Comparison of ENCODE assay signal across 7 mouse cellular contexts in genomic region chr2:91932160-91932711, GRCm38 (mm10). TPM values are rescaled to one million over a fixed set of nuclear protein-coding genes. Genes with fewer than 3 reads are reported as not detected.
A peak's percentile ranks its signal among the peaks of the same experiment; 100 is the strongest.
DNase-seq lines count a peak whose midpoint lies in the region; ATAC-seq and TF ChIP-seq lines count a peak whose summit lies in the region.

Gene Mdk (minus strand): TSS chr2:91932297.

- H3K9me3 ChIP-seq in forebrain, embryonic 10.5 days: no peaks in the 10 kb centered on the region
- no peaks in the 10 kb centered on the region for H3K9me3 ChIP-seq in midbrain, embryonic 12.5 days

- H3K27me3 ChIP-seq in forebrain, embryonic 10.5 days (ENCODE audit: poor library complexity, severe bottlenecking): peaks cover 11% of the 10 kb centered on the region; the same call in 1 of the 2 replicates
- peaks cover 4% of the 10 kb centered on the region; the same call in 1 of the 2 replicates for H3K27me3 ChIP-seq in midbrain, embryonic 12.5 days

- peak; percentile 12 for ATAC-seq in midbrain, embryonic 12.5 days (ENCODE audit: low FRiP score, low read depth)

- H3K4me1 ChIP-seq in forebrain, embryonic 10.5 days: peaks cover 89% of the 10 kb centered on the region
- peaks cover 44% of the 10 kb centered on the region for H3K4me1 ChIP-seq in midbrain, embryonic 12.5 days

- peak within 1 kb of the TSS; percentile 94 for H3K9ac ChIP-seq in midbrain, embryonic 12.5 days (replicated peaks)

- H3K4me2 ChIP-seq in midbrain, embryonic 12.5 days (replicated peaks): peak within 1 kb of the TSS; percentile 75

- TF ChIP-seq CTCF in left cerebral cortex, adult 2 months (IDR thresholded peaks at IDR 0.05): no peak

- peak within 1 kb of the TSS; percentile 75 for H3K27ac ChIP-seq in left cerebral cortex, adult 2 months
- peak within 1 kb of the TSS; percentile 100 for H3K27ac ChIP-seq in forebrain, embryonic 10.5 days
- H3K27ac ChIP-seq in midbrain, embryonic 12.5 days (replicated peaks): peak within 1 kb of the TSS; percentile 94

- intact Hi-C loops in left cerebral cortex, adult 2 months (cut with DNase I): loop anchor here (5.0 kb wide), 1 partner anchor 450 kb away; the partner anchor contains the start of gene 1700029I15Rik

- H3K4me3 ChIP-seq in left cerebral cortex, adult 2 months: peak within 1 kb of the TSS; percentile 28
- H3K4me3 ChIP-seq in forebrain, embryonic 10.5 days: peak within 1 kb of the TSS; percentile 83
- peak within 1 kb of the TSS; percentile 76 for H3K4me3 ChIP-seq in midbrain, embryonic 12.5 days

- no peak for DNase-seq in left cerebral cortex, adult 2 months (ENCODE audit: extremely low spot score in 1 of 2, low spot score in 2 of 2)
- no peak for DNase-seq in left cerebral cortex, adult 11 months (ENCODE audit: low spot score)
- DNase-seq in cerebellum, adult 8-10 months: peak; percentile 29
- peak; percentile 84 for DNase-seq in forebrain, embryonic 10.5 days (ENCODE audit: extremely low spot score, low spot score)
- DNase-seq in layer of hippocampus, postnatal 10 days (ENCODE audit: low spot score in 2 of 2): no peak
- DNase-seq in spleen, postnatal 14 days (ENCODE audit: low spot score in 2 of 2): no peak

- under 1% methylated on average over 16 of the region's 16 CpGs for WGBS in forebrain, embryonic 10.5 days
- WGBS in midbrain, embryonic 12.5 days: 2% methylated on average over 15 of the region's 16 CpGs

- peaks cover 69% of the 10 kb centered on the region for H3K36me3 ChIP-seq in forebrain, embryonic 10.5 days (replicated peaks)
- peaks cover 27% of the 10 kb centered on the region for H3K36me3 ChIP-seq in midbrain, embryonic 12.5 days

RNA-seq across cellular contexts. Expression of gene Mdk, which starts in this region (rescaled TPM):
- 10 to 100 TPM; 16.5 to 21.5 TPM for total RNA-seq in left cerebral cortex, adult 2 months (2021)
- polyA plus RNA-seq in forebrain, embryonic 10.5 days (2016; fragmentation: Nextera tagmentation; extraction: Ambion mirVana): 1,773 and 1,865 TPM in 2 replicates
- total RNA-seq in layer of hippocampus, postnatal 10 days (2021): 10 to 100 TPM; 44.3 to 49.4 TPM
- polyA plus RNA-seq in midbrain, embryonic 12.5 days (2016; fragmentation: Nextera tagmentation; extraction: Ambion mirVana): 672 and 763 TPM in 2 replicates

Comparison
In these comparisons a context has a peak if more than half of its experiments do, and no peak if none do; other contexts are left out.
1. DNase-seq: peak in cerebellum, adult 8-10 months (single experiment) and forebrain, embryonic 10.5 days (single experiment); none in left cerebral cortex, adult 2 months (0 of 2), left cerebral cortex, adult 11 months (single experiment), layer of hippocampus, postnatal 10 days (0 of 2) and spleen, postnatal 14 days (0 of 2).
2. H3K4me3 ChIP-seq: peak in every context shown above with its lines; median percentile 83 in forebrain, embryonic 10.5 days; 76 in midbrain, embryonic 12.5 days; 28 in left cerebral cortex, adult 2 months.
3. Peak in every context shown above with its lines, with median percentiles within 50 percentile points of each other: H3K27ac ChIP-seq.